ENCODE assay signal across 8 mouse cellular contexts in the genomic region with DNA sequence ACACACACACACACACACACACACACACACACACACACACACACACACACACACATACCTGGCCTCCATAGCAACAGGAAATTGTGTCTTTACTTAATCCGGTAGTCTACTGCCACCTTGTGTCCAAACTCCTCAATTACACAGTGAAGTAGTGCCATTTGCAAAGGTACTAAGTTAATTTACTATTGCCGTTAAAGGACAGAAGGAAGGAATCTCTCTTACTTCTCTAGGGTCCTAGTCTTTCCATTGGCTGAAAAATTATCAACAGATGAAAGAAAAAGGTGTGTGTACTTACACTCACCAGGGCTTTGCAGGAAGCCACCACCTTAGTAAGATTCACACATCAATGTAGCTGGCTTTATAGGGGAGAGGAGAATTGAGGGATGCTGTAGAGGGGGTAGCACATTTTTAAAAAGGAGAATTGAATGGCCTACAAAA. TPM values are rescaled to one million over a fixed set of nuclear protein-coding genes. Genes with fewer than 3 reads are reported as not detected.
DNase-seq lines count a peak whose midpoint lies in the region; ATAC-seq and TF ChIP-seq lines count a peak whose summit lies in the region.

No protein-coding gene starts in this region.

- no peaks in the 10 kb centered on the region for H3K36me3 ChIP-seq in forebrain, embryonic 13.5 days (ENCODE audit: poor library complexity, severe bottlenecking)
- no peaks in the 10 kb centered on the region for H3K36me3 ChIP-seq in intestine, postnatal 0 days (ENCODE audit: control insufficient read depth, insufficient read depth)
- H3K36me3 ChIP-seq in limb, embryonic 12.5 days, result no peaks in the 10 kb centered on the region
- no peaks in the 10 kb centered on the region for H3K36me3 ChIP-seq in neural tube, embryonic 11.5 days (ENCODE audit: control insufficient read depth, insufficient read depth, low read length)
- no peaks in the 10 kb centered on the region for H3K36me3 ChIP-seq in thymus, adult 2 months (ENCODE audit: control insufficient read depth, insufficient read depth, low read length)

- WGBS in forebrain, embryonic 13.5 days, result 1% methylated on average over 2 of the region's 2 CpGs
- 2% methylated on average over 2 of the region's 2 CpGs for WGBS in intestine, postnatal 0 days
- 6% methylated on average over 2 of the region's 2 CpGs for WGBS in limb, embryonic 12.5 days
- WGBS in neural tube, embryonic 11.5 days, result 6% methylated on average over 2 of the region's 2 CpGs
- WGBS in thymus, adult 2 months, result 2% methylated on average over 2 of the region's 2 CpGs

- no peaks in the 10 kb centered on the region for H3K4me1 ChIP-seq in forebrain, embryonic 13.5 days
- no peaks in the 10 kb centered on the region for H3K4me1 ChIP-seq in intestine, postnatal 0 days (replicated peaks; ENCODE audit: control insufficient read depth, insufficient read depth, low read length)
- H3K4me1 ChIP-seq in limb, embryonic 12.5 days (replicated peaks), result no peaks in the 10 kb centered on the region; the same call in 1 of the 2 replicates
- H3K4me1 ChIP-seq in neural tube, embryonic 11.5 days (ENCODE audit: control insufficient read depth, insufficient read depth, low read length), result no peaks in the 10 kb centered on the region
- no peaks in the 10 kb centered on the region for H3K4me1 ChIP-seq in thymus, adult 2 months (replicated peaks; ENCODE audit: control insufficient read depth, insufficient read depth, low read length)

- no peaks in the 10 kb centered on the region for H3K27me3 ChIP-seq in forebrain, embryonic 13.5 days
- H3K27me3 ChIP-seq in intestine, postnatal 0 days (replicated peaks; ENCODE audit: control insufficient read depth, insufficient read depth, low read length), result no peaks in the 10 kb centered on the region
- H3K27me3 ChIP-seq in limb, embryonic 12.5 days, result no peaks in the 10 kb centered on the region
- no peaks in the 10 kb centered on the region for H3K27me3 ChIP-seq in neural tube, embryonic 11.5 days (ENCODE audit: control insufficient read depth, insufficient read depth, low read length)
- no peaks in the 10 kb centered on the region for H3K27me3 ChIP-seq in thymus, adult 2 months (ENCODE audit: control insufficient read depth, insufficient read depth, low read length)

- H3K9ac ChIP-seq in forebrain, embryonic 13.5 days, result no peak overlapping the region
- no peak overlapping the region for H3K9ac ChIP-seq in intestine, postnatal 0 days (ENCODE audit: low read depth, low read length)
- no peak overlapping the region for H3K9ac ChIP-seq in limb, embryonic 12.5 days (replicated peaks)
- H3K9ac ChIP-seq in neural tube, embryonic 11.5 days (ENCODE audit: low read length), result no peak overlapping the region

- peak; percentile 69 for ATAC-seq in forebrain, embryonic 13.5 days
- ATAC-seq in intestine, postnatal 0 days, result no peak
- peak; percentile 48; the same call in 1 of the 2 replicates for ATAC-seq in limb, embryonic 12.5 days (ENCODE audit: insufficient number of reproducible peaks, insufficient read depth, low FRiP score, low TSS enrichment, low read depth)
- peak; percentile 27; the same call in 1 of the 2 replicates for ATAC-seq in neural tube, embryonic 11.5 days (ENCODE audit: insufficient read depth, low FRiP score, low TSS enrichment)

- H3K4me3 ChIP-seq in forebrain, embryonic 13.5 days, result no peak overlapping the region
- H3K4me3 ChIP-seq in intestine, postnatal 0 days (ENCODE audit: low read depth, low read length), result no peak overlapping the region
- H3K4me3 ChIP-seq in limb, embryonic 12.5 days (replicated peaks), result no peak overlapping the region
- H3K4me3 ChIP-seq in neural tube, embryonic 11.5 days (ENCODE audit: low read depth, low read length), result no peak overlapping the region
- no peak overlapping the region for H3K4me3 ChIP-seq in thymus, adult 2 months (ENCODE audit: control insufficient read depth, insufficient read depth, low read length)

- no peak overlapping the region for H3K27ac ChIP-seq in forebrain, embryonic 13.5 days
- H3K27ac ChIP-seq in intestine, postnatal 0 days (ENCODE audit: low read depth, low read length), result no peak overlapping the region
- H3K27ac ChIP-seq in limb, embryonic 12.5 days, result no peak overlapping the region
- no peak overlapping the region for H3K27ac ChIP-seq in neural tube, embryonic 11.5 days (ENCODE audit: low read depth, low read length)
- H3K27ac ChIP-seq in thymus, adult 2 months (ENCODE audit: control insufficient read depth, insufficient read depth, low read length), result no peak overlapping the region

- TF ChIP-seq CTCF in intestine, postnatal 0 days (IDR thresholded peaks at IDR 0.05; ENCODE audit: low read depth), result peak; percentile 88
- no peak for TF ChIP-seq CTCF in thymus, adult 2 months (IDR thresholded peaks at IDR 0.05; ENCODE audit: borderline replicate concordance, control insufficient read depth, extremely low read depth, insufficient read depth, low read length, poor library complexity)

- DNase-seq in urinary bladder, postnatal 14 days (ENCODE audit: low spot score), result peak; percentile 58
- DNase-seq in urinary bladder, postnatal 4 days (ENCODE audit: low spot score in 2 of 2), result no peak
- peak; percentile 73 for DNase-seq in c-Kit-positive CD71-negative TER-119-negative erythroid progenitor cells, embryonic 14.5 days (ENCODE audit: low read depth)
- peak; percentile 53 for DNase-seq in neural tube, embryonic 11.5 days (ENCODE audit: low spot score)
- peak; percentile 65 for DNase-seq in thymus, adult 2 months

- TF ChIP-seq POLR2A in thymus, adult 2 months (IDR thresholded peaks at IDR 0.05; ENCODE audit: control insufficient read depth, extremely low read depth, insufficient read depth, low read length, poor library complexity), result no peak

- no peak overlapping the region for H3K4me2 ChIP-seq in forebrain, embryonic 13.5 days
- no peak overlapping the region for H3K4me2 ChIP-seq in intestine, postnatal 0 days (replicated peaks; ENCODE audit: low read depth)
- no peak overlapping the region for H3K4me2 ChIP-seq in limb, embryonic 12.5 days
- H3K4me2 ChIP-seq in neural tube, embryonic 11.5 days (ENCODE audit: low read depth), result no peak overlapping the region

- no peaks in the 10 kb centered on the region for H3K9me3 ChIP-seq in forebrain, embryonic 13.5 days (replicated peaks)
- no peaks in the 10 kb centered on the region for H3K9me3 ChIP-seq in intestine, postnatal 0 days (ENCODE audit: control insufficient read depth)
- H3K9me3 ChIP-seq in limb, embryonic 12.5 days, result no peaks in the 10 kb centered on the region
- no peaks in the 10 kb centered on the region for H3K9me3 ChIP-seq in neural tube, embryonic 11.5 days (ENCODE audit: control insufficient read depth, low read length)

RNA-seq across cellular contexts. Expression of a gene that starts 29.0 kb away (rescaled TPM):
- polyA plus RNA-seq in forebrain, embryonic 13.5 days (2015; fragmentation: Nextera tagmentation; extraction: Ambion mirVana), result 36.6 and 36.8 TPM in 2 replicates
- 10.0 and 12.1 TPM in 2 replicates for polyA plus RNA-seq in intestine, postnatal 0 days (2015; fragmentation: Nextera tagmentation; extraction: Ambion mirVana)
- polyA plus RNA-seq in limb, embryonic 12.5 days (2016; fragmentation: Nextera tagmentation; extraction: Ambion mirVana), result 48.7 and 54.0 TPM in 2 replicates
- polyA plus RNA-seq in neural tube, embryonic 11.5 days (2014; fragmentation: Nextera tagmentation; extraction: Ambion mirVana), result 23.5 and 26.4 TPM in 2 replicates
- 13.5 and 14.4 TPM in 2 replicates for polyA plus RNA-seq in thymus, adult 2 months (2012; rRNA removed)

RNA-seq across cellular contexts. Expression of a gene that starts 29.1 kb away (rescaled TPM):
- 50.9 and 55.3 TPM in 2 replicates for polyA plus RNA-seq in forebrain, embryonic 13.5 days (2015; fragmentation: Nextera tagmentation; extraction: Ambion mirVana)
- 8.4 and 8.9 TPM in 2 replicates for polyA plus RNA-seq in intestine, postnatal 0 days (2015; fragmentation: Nextera tagmentation; extraction: Ambion mirVana)
- 54.1 and 63.4 TPM in 2 replicates for polyA plus RNA-seq in limb, embryonic 12.5 days (2016; fragmentation: Nextera tagmentation; extraction: Ambion mirVana)
- 74.7 and 81.0 TPM in 2 replicates for polyA plus RNA-seq in neural tube, embryonic 11.5 days (2014; fragmentation: Nextera tagmentation; extraction: Ambion mirVana)
- 19.5 and 22.0 TPM in 2 replicates for polyA plus RNA-seq in thymus, adult 2 months (2012; rRNA removed)

RNA-seq across cellular contexts. Expression of a gene that starts 55.8 kb away (rescaled TPM):
- 3.9 and 5.5 TPM in 2 replicates for polyA plus RNA-seq in forebrain, embryonic 13.5 days (2015; fragmentation: Nextera tagmentation; extraction: Ambion mirVana)
- 10.1 and 12.5 TPM in 2 replicates for polyA plus RNA-seq in intestine, postnatal 0 days (2015; fragmentation: Nextera tagmentation; extraction: Ambion mirVana)
- polyA plus RNA-seq in limb, embryonic 12.5 days (2016; fragmentation: Nextera tagmentation; extraction: Ambion mirVana), result 26.2 and 32.5 TPM in 2 replicates
- 4.8 and 5.9 TPM in 2 replicates for polyA plus RNA-seq in neural tube, embryonic 11.5 days (2014; fragmentation: Nextera tagmentation; extraction: Ambion mirVana)
- 3.1 and 4.2 TPM in 2 replicates for polyA plus RNA-seq in thymus, adult 2 months (2012; rRNA removed)

Comparison
In these comparisons a context has a peak if more than half of its experiments do, and no peak if none do; other contexts are left out.
1. DNase-seq: peak in urinary bladder, postnatal 14 days (single experiment), c-Kit-positive CD71-negative TER-119-negative erythroid progenitor cells, embryonic 14.5 days (single experiment), neural tube, embryonic 11.5 days (single experiment) and thymus, adult 2 months (single experiment); none in urinary bladder, postnatal 4 days (0 of 2).